Mouse (Mus musculus) retina, postnatal 7 days (tissue): ENCODE measurements around the gene Syt8.

ENCODE experiments used
- DNase-seq: peaks from one replicate; pipeline ENCODE4 v3.0.0-alpha.2; 2012; ENCODE audit warnings: low read depth, low spot score

Gene Syt8

DNA sequence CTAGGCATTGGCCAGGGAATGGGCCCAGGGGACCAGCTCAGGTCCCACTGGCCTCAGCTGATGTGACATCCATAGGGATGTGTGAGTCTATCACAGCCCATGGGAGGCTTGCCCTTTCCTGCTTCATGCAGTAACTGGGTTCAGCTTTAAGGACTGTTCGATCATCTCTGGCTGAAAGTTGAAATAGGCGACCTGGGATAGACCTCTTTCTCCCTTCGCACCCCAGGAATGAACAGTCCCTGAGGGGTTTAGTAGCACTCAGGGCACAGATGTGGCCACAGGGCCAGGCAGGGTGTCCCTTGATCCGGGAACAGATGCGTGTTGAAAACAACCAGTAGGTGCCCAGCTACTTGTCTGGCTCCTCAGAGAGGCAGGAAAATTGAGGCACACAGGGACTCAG is 41.6 kb downstream of the Syt8 start:
- no peak for DNase-seq

DNA sequence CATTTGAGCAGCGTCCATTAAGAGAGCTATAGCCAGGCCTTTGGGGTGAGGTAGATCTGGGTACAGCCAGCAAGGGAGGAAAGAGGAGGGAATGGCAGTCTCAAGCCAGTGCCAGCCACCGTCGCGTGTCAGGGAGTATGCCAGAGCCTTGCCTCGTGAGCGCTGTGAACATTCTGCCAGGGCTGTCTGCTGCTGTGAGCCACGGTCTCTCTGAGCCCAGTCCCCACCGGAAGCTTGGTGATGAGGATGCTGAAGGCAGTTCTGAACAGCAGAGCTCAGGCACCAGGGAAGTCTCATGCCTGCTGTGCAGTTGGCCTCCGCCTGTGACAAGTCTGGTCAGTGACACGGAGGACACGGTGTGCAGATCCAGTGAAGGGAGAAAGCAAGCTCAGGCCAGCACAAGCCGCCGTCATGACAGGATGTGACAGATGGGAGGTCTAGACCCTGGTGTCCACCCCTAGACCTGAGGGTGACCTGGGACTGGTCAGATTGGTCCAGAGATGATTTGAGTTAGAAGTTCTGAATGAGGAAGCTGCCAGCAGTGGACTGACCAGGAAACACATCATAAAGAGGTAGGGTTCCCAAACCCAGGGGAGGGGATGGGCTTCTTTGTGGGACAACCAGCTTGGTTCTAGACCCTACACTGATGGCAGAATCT is 42.3 kb downstream of the Syt8 start:
- no peak for DNase-seq

DNA sequence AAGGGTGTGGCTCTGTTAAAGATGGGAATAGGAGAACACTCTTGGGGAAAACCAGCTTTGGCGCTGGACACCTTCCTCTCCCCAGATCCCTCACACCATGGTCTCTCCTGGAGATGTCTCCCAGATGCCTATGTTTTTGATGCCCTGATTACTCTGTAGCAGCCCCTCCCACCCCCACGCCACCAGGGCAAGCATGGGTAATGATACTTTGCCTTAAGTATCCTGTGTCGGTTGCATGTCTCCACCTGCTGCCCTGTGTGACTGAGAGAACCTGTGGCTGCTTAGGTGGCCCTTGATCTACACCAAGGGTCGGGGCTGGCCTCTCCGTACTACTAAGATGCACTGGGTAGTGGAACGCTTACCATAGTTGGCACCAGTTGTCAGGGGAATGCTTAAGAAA is 43.4 kb downstream of the Syt8 start:
- no peak for DNase-seq

DNA sequence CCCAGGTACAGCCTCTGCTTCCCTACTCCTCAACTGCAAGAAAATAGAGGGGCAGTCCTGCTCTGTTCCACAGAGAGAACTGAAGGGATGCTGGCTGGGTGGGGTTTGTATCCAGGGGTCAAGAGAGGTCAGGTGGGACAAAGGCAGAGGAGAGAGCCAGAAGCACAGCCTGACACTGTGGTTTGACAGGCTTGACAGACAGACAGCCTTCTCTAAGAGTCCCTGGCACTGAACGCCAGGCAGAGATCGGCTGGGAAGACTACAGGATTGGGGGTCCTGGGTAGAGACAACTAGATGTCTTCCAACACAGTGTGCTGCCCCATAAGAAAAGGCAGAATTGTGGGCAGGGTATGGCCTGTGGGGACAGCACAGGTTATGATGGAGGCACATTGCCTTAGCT is 43.9 kb downstream of the Syt8 start:
- DNase-seq, result no peak

DNA sequence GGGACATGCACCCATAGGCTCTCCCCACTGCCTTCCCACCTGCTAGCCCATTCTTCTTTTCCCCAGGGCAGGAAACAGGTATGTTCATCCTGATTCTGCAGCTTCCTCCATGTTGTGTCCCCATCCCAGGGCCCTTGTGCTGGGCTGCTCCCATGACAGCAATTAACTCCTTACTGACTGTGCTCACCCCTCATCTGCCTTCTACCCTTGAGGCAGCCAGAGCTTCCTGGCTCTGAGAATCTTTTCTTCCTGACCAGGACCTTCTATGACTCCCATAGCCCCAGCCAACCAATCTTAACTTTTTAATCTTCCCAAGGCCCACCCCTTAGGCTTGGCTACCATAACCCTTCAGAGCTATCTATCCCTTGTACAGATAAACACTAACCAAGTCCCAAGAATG is 44.7 kb downstream of the Syt8 start:
- DNase-seq, result no peak

DNA sequence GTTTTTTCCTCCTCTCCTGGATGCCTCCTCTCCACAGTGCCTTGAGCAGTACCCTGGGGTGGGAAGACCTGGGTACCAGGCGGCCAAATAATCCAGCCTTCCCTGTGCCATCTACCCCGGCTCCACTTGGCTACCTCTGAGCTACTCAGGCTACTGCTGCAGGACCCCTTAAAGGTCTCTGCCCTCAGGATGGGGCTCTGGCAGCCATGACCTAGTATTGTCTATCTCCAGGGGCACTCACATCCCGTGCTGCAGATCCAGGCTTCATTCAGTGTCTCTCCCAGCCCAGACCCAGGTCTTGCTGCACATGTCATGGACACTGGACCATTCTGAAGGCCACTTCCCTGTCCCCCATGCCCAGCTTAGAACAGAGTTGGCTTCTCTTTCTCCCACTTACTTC is 45.2 kb downstream of the Syt8 start:
- DNase-seq, result no peak

DNA sequence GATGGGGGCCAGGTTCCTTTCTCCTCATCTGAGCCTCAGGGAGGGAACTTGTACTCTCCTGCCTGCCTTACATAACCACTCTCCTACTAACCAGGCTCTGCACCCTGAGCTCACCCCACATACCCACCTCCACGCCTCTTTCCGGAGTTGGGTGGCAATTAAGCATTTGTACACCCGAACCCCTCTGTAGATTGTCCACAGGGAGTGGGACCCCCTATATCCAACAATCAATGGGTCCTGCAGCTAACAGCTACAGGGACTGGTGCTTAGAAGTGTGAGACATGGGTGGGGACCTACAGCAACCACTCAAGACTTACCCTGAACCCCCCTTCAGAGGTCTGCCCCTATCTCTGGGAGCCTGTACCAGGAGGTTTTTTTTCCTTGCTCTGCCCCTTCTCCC is 46.0 kb downstream of the Syt8 start:
- DNase-seq, result no peak

DNA sequence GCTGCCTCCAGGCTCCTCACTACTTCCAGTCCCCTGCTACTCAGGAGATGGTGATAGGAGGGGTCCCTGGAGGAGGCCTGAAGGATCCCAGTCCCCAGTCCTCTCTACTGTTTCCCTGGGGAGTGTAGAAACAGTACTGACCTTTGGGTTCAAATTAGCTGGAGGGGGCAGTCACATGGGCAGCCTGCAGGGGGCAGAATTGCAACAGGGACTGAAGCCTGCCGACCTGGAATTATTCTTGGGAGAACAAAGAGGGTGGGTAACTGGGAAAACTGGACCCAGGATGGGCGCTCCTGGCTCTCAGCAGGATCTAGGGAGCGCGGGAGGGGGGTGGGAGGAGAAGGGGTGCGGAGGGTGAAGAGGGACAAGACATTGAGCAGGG is 46.5 kb downstream of the Syt8 start:
- DNase-seq, result no peak

DNA sequence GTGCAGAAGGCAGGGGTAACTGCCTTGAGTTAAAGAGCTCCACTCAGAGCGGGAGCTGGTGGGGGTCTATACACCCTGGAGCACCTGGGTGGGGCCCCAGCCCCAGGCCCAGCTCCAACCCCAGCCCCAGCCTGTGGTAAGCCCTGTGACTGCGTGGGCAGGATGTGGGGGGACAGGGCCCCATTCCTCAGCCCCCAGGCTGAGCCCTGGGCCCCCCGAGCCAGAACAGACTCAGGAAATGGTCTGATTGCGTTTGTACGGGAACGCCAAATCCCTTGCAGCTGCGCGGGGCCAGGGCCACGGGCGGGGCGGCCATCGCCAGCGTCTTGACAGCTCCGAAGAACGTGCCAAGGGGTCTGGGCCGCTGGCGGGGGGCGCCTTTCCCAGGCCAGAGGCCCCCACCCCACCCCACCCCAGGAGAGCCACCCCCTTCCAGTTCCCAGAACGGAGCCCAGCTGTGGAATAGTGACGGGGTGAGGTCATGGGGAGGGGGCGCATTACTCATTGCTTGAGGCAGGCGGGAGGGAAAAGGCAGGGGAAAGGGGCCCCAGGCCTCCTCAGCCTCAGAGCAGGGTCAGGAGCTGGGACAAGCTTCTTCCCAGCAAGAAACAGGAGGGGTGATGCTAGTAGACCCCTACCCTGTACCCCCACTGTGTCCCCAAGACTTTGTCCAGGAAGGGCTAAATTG is 47.1 kb downstream of the Syt8 start:
- DNase-seq, result no peak

DNA sequence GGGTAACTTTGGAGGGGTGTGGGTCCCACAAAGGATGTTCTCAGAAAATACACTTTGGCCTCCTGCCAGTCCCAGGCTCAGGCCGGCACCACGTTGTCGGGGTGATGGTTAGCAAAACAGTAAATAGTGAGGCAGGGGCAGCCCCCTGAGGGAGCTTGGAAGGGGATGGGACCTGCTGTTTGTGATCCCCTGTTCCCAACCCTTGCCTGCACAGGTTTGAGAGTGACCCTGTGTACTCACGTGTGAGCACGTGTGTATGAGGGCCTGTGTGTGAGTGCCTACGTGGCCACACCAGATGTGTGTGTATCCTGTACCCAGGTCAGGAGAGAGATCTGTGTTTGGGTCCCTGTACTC is 47.6 kb downstream of the Syt8 start:
- no peak for DNase-seq

DNA sequence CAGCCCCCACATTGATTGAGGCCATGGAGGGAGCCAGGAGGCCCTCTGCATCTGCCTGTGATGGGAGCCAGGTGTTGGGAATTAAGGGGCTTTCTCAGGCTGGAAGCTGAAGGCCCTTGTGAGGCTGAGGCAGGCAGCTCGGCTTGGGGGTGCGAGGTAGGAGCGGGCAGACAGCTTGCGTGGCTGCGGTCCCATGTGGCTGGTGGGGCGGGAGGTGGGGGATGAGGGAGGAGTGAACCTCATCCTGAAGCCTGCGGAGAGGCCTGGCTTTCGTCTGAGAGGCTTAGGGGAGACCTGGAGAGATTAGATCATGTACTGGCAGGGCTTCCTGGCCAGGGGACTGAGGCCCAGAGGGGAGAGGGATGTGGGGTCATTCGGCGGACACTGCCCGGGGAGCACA is 48.5 kb downstream of the Syt8 start:
- no peak for DNase-seq

DNA sequence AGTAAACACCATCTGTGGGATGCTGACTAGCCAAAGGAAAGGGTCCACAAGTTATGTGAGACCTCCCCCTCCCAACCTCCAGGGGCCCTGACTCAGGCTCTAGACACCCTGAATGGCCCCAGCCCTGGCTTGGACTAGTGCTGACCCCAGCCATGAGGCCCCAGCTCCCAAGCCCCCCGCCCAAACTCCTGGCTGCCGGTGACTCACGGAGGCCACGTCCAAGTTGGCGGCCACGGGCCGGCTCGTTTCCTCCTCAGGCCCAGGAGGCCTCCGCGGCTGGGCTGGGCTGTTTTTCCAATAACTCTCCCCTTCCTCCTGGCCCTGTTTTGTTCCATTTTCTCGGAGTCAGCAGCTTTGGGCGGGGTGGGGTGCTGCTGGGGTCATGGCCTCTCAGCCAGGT is 50.1 kb downstream of the Syt8 start:
- DNase-seq, result no peak

DNA sequence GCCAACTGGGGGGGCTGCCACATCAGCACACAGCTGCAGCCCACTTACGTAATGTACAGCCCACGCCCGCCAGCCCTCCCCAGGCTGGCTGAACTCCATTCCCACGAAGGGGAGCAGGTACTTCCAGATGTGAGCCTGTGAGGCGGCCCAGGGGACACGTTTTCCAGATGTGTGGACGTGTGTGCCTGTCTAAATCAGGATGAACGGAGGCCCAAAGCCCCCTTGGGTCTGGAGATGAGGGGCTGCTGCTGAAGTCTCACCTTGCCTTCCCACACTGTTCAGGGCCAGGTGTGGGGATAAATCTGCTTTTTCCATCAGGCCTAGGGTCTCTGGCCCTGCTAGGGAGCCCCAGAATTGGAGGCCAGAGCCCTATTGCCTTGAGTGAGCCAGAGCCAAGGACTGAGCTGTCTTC is 52.1 kb downstream of the Syt8 start:
- no peak for DNase-seq

DNA sequence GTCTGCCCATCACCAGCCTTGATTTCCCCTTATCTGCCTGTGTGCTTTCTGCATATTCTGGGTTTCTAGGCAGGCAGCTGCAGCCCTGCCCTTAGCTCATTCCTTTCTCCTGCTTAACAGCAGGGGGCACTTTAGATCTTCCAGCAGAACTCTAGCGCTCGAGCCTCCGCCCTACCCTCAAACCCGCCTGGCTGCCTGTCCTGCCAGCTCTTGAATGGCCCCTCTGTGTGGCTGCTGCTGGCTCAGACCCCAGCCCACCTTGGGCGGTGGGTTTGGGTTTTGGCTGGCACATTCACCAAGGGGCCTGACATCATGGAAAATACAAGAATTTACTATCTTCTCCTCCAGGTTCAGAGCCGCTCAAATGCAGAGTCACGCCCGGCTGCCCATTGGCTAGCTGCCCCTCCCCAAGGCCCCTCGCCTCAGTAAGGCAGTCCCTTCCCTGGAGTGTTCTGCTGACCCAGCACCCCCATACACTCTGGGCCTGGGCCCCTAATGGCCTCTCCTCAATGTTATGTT is 52.8 kb downstream of the Syt8 start:
- DNase-seq, result no peak

DNA sequence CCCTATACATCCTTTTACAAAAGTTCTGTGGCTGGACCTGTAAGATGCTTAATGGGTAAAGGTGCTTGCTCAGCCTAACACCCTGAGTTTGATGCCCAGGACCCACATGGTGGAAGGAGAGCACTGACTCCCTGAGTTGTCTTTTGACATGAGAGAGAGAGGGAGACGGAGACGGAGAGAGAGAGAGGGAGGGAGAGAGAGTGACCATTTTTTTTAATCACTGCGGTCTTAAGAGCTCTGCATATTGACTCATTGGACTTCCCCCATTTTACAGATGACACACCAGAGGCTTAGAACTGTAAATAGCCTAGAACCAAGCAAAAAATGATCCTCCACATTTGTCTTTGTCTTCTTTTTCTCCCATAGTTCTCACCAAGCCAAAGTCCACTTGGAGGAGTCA is 53.4 kb downstream of the Syt8 start:
- no peak for DNase-seq
